Mouse (Mus musculus) heart, postnatal 36 days (tissue): ENCODE measurements around the gene Olfr1413. TPM values are rescaled to one million over a fixed set of nuclear protein-coding genes. Genes with fewer than 3 reads are reported as not detected.

Experiments used
- DNase-seq, 2 experiments: peaks; one replicate each; pipeline ENCODE4 v3.0.0; 2021 to 2022
- intact Hi-C: fragments of 180-260 bp; cut with DNase I; formaldehyde crosslinking; loops from one replicate; pipeline ENCODE4 v1.15.1; 2025
- total RNA-seq, 2 experiments: library from RNA; stranded (reverse); gene quantifications; 2 replicates each; pipeline ENCODE4 v1.2.3; 2021

Olfr1413 gene
- not detected for total RNA-seq

GRCm38 (mm10) chr1:92571022-92571421, at the start of gene Olfr1413:
Gene Olfr1413, plus strand, starts transcription at chr1:92571322.
- intact Hi-C loops = no loop called here
- no peak for DNase-seq

DNA sequence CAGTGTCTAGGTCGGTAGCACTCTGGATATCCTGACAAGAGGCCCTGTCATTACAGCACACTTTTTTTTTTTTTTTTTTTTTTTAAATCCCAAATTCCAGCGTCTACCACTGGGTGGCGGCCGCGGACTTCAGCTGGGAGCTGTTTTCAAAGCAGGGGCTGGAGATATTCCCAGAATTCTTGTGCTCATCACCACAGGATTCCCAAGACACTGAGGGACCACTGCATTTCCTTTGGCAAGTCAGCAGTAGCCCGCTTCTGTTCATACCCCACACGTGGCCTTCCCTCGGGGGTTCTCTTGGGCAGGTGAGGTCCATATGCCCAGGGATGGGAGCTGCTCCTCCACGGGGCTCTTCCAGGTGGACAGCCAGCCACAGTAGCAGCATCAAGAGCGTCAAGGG, 49.7 kb upstream of the Olfr1413 start:
- intact Hi-C loops = loop anchor here (1.0 to 5.0 kb wide), 2 partner anchors 90 to 126 kb away; partner anchors contain the start of gene Otos

GRCm38 (mm10) chr1:92523764-92524163, 47.4 kb upstream of the Olfr1413 start:
- intact Hi-C loops = loop anchor here (5.0 kb wide), 1 partner anchor 124 kb away; the partner anchor contains the start of gene Otos
- no peak for DNase-seq

More for the DNA sequence above, 49.7 kb upstream of the Olfr1413 start:
- DNase-seq = peak in 1 of 2 experiments; percentile 12

DNA sequence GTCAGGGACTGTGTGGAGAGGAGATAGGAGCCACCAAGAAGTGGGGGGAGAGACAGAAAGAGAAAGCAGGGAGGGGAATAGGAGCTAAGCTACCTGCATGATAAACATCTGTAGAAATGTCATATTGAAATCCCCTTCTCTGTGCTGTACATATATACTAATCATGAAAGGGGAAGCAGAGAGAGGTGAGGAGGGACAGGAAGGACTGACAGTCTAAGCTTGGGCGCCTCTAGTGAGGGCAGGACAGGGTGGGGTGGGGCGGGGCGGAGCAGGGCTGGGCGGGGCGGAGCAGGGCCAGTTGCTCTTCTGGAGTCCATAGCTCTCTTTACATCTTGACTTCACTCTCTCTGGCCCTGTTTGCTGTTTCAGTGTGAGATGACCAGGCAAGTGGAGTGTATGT, 34.1 kb upstream of the Olfr1413 start:
- intact Hi-C loops = no loop called here

GRCm38 (mm10) chr1:92539071-92539470, 32.1 kb upstream of the Olfr1413 start:
- no peak for DNase-seq
- intact Hi-C loops = no loop called here

More for the DNA sequence above, 34.1 kb upstream of the Olfr1413 start:
- no peak for DNase-seq

- intact Hi-C loops = no loop called here
Measured at GRCm38 (mm10) chr1:92545929-92546328, 25.2 kb upstream of the Olfr1413 start.

GRCm38 (mm10) chr1:92585479-92585878, 14.4 kb downstream of the Olfr1413 start, which contains the start of gene Olfr1412:
Gene Olfr1412, plus strand, starts transcription at chr1:92585779.
- DNase-seq = no peak
- intact Hi-C loops = no loop called here

More at GRCm38 (mm10) chr1:92545929-92546328, 25.2 kb upstream of the Olfr1413 start:
- no peak for DNase-seq

DNA sequence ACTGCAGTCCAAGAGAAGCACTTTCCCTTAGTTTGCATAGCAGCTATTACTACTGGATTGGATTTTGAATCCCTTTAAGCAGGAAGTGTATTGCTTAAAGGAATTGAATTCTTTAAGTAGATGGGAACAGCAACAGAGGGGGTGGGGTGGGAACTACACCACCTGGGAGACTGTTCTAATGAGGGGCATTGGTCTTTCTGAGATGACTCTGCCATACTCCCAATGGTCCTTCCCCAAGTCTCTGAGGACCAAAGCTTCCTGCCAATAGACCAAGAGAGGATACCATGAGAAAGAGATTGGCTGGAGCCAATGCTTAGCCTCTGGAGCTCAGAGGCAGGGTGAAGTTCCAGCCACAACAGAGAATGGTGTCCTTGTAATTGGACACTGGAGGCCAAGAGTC, 23.0 kb downstream of the Olfr1413 start, which contains the start of gene Olfr1411:
Gene Olfr1411 (plus strand): TSS at position 301 of the 400 bp plus-strand sequence.
- intact Hi-C loops = no loop called here
- no peak for DNase-seq

DNA sequence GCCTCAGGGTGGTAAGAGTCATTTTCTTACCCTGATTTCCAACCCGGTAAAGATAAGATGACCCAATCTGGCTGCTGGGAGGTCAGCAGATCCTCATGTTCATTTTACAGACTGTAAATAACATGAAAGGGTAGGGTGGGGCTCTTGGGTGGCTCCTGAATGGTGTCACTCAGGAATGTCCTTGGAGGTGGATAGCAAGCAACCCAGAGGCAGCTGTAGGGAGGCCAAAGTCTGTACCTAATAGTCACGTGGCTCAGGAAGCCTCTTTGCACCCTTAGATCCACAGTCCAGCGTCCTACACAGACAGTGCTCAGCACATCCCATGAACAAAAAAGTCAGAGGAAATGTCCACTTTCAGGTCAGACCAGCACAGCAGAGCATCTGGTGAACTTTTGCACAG, 24.9 kb downstream of the Olfr1413 start:
- intact Hi-C loops = no loop called here
- no peak for DNase-seq

DNA sequence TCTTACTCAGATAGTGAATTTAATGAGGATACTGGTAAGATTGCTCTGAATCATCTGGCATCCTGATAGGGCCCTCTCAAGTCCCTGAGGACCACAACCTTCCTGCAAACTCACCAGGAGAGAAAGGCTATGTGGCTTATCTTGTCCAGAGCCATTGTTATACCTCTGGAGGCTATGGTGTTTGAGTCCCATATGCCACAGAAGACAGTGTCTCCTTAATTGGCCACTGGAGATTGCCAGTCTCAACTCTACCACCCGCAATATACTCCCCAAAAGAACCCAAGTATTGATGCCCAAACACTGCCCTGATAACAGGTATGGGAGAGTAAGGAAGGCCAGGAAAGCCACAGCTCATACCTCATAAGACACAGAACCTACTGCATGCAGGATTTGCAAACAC, 34.4 kb downstream of the Olfr1413 start, which contains the start of gene Olfr1410:
Gene Olfr1410 (plus strand): TSS at position 301 of the 400 bp plus-strand sequence.
- intact Hi-C loops = no loop called here
- no peak for DNase-seq

DNA sequence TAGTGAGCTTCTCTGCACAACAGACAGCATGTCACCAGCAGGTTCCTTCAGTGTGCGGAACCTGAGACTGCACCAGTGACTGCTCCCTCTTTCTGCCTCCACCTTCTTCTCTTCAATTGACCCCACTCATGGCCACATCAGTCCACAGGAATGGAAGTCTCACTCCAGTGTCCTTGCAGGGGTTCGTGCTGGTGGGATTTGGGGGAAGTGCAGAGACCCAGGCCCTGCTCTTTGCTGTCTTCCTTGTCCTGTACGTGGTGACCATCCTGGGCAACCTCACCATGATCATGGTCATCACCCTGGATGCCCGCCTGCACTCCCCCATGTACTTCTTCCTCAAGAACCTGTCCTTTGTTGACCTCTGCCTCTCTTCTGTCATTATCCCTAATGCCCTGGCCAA, 36.6 kb downstream of the Olfr1413 start:
- intact Hi-C loops = no loop called here
- DNase-seq = no peak

DNA sequence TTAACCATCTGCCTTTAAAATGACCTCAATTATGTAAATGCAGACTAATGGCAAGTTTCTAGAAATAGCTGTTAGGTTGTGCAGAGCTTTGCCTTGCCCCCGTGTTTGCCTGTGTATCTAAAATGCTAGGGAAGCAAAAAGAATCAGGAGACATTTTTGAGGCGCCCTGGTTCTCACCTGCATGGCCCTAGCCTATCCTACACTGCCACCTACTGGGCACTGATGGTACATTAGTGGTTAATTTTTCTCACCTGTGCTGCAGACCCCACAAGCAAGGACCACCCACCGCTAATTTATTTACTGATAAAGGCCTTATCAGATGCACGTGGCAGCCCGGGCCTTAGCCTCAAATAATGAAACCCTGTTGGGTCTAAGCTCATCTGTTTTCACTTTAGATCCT, 39.9 kb downstream of the Olfr1413 start:
- DNase-seq = peak; percentile 47
- intact Hi-C loops = loop anchor here (1.0 to 5.0 kb wide), 4 partner anchors 90 to 1089 kb away; no protein-coding TSS in a partner anchor

DNA sequence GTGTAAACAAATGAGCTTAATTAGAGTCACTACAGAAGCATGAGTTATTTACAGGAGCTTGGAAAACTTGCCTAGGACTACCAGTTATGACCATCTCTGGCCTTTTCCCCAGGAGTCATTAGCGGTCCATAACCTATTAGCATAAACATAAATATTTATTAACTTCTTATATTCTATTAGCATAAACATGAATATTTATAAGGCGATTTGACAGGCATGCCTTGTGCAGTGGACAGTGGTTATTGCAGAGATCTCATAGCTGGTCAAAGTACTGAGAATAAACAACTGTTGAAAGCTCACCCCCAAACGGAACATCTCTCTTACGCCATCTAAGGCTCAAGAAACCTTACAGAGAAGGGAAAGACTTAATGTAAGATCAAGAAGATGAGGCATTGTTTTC, 42.1 kb downstream of the Olfr1413 start:
- DNase-seq = no peak
- intact Hi-C loops = loop anchor here (5.0 kb wide), 1 partner anchor 1091 kb away; no protein-coding TSS in a partner anchor

DNA sequence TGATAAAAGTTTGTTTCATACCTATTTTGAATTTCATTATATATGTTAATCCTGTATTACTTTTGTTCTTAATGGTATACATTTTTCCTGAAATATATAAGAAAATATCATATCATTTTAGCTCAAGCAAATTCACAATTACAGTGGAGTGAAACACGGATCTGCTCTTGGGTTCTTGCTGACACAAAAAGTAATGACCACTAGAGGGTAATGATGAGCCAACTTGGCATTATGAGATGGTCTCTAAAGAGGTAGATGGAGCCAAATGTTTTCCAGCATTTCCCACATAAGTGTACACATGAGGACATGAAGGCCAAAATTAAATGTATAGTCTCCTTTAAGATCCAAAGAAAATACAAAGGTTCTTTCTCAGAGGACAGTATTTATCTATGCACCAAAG, 43.4 kb downstream of the Olfr1413 start:
- DNase-seq = no peak
- intact Hi-C loops = loop anchor here (2.0 to 5.0 kb wide), 2 partner anchors 32 to 1092 kb away; no protein-coding TSS in a partner anchor

- no peak for DNase-seq
Measured at GRCm38 (mm10) chr1:92616046-92616445, 44.9 kb downstream of the Olfr1413 start.

GRCm38 (mm10) chr1:92617488-92617887, 46.4 kb downstream of the Olfr1413 start, which contains the start of gene Olfr12:
Gene Olfr12, plus strand, starts transcription at chr1:92617788.
- intact Hi-C loops = no loop called here
- DNase-seq = no peak

More at GRCm38 (mm10) chr1:92616046-92616445, 44.9 kb downstream of the Olfr1413 start:
- intact Hi-C loops = no loop called here

DNA sequence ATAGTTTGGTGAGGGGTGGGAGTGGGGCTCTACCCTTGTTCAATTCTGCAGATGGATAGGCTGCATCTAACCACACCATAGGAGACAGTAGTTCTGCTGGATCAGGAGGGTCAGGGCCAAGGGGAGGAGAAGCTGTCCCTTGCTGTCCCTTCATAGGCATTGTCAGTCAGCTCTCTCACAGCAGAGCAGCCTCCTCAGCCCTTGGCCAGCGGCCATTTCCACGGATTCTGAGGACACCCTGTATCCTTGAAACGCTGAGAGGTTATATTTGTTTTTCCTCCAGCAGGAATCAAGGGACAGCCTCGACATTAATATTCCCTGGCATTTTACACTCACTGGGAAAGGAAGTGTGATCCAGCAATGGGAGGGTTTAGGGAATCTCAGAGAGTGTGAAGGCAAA, 47.2 kb downstream of the Olfr1413 start:
- intact Hi-C loops = no loop called here

More for the DNA sequence above, 47.2 kb downstream of the Olfr1413 start:
- no peak for DNase-seq

Other genes with a start within 250 kb of the Olfr1413 start
- 1,000 to 10,000 TPM in 1 of 2 experiments, 100 to 1,000 TPM in 1; 980 to 1,105 TPM for gene Ndufa10, start 97.5 kb upstream of the Olfr1413 start, total RNA-seq
- not detected for gene Olfr1416, start 86.2 kb upstream of the Olfr1413 start, total RNA-seq
- not detected for gene Olfr1415, start 75.2 kb upstream of the Olfr1413 start, total RNA-seq
- gene Olfr1414, start 52.7 kb upstream of the Olfr1413 start, total RNA-seq = not detected
- not detected for gene Olfr1412, start 14.5 kb downstream of the Olfr1413 start, total RNA-seq
- gene Olfr1411, start 23.1 kb downstream of the Olfr1413 start, total RNA-seq = not detected
- gene Olfr1410, start 34.5 kb downstream of the Olfr1413 start, total RNA-seq = not detected
- gene Olfr12, start 46.5 kb downstream of the Olfr1413 start, total RNA-seq = not detected
- gene Cops9, start 70.7 kb downstream of the Olfr1413 start, total RNA-seq = 100 to 1,000 TPM; 219 to 225 TPM
- gene Otos, start 77.5 kb downstream of the Olfr1413 start, total RNA-seq = not detected